Mouse (Mus musculus) embryo, embryonic 11.5 days (tissue): ENCODE measurements around the gene Pax2.
"Not testable (repeated sequence)": the region's sequence is repeated elsewhere in the genome, so short reads cannot be mapped to it uniquely, and the experiment has no call there.

Source experiments
- DNase-seq: peaks from one replicate; pipeline ENCODE4 v3.0.0-alpha.2; 2012; ENCODE audit warnings: low read depth, low spot score

The Pax2 gene

DNA sequence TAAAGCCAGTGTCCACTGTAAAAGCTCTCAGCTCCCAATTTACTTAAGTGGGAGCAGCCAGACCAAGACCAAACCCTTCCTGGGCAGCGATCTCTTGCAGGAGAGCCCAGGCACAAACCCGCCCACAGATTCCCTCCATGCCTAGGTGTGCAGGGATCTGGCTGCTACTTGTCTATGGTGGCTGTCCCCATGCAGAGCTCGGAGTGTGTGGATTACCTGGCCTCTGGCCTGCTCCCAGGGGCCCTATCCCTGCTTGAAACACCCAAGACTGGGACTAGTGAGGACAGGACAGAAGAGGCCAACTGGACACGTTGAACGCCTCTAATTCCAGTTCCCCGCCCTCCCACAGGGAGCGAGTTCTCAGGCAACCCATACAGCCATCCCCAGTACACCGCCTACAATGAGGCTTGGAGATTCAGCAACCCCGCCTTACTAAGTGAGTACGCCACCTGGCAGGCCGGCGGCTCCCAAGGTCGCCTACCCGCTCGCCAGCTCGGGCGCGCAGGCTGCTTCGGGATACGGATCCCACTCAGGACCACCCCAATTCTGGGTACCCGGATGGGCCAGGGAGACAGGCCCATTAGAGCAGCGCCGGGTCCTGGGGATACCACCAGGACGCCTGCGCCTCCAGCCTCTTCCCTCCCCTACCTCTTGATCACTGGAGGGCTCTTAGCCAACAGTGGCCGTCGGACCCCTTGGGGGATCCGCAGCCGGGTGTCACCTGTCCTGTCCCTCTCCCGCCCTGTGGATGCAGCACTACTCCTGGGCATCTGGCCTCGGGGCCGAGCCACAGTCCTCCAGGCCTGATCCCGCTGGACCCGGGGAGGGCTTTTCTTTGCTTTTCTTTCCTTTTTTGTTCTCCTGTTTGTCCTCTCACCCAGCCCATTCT, 79.4 kb downstream of the Pax2 start:
- no peak for DNase-seq

DNA sequence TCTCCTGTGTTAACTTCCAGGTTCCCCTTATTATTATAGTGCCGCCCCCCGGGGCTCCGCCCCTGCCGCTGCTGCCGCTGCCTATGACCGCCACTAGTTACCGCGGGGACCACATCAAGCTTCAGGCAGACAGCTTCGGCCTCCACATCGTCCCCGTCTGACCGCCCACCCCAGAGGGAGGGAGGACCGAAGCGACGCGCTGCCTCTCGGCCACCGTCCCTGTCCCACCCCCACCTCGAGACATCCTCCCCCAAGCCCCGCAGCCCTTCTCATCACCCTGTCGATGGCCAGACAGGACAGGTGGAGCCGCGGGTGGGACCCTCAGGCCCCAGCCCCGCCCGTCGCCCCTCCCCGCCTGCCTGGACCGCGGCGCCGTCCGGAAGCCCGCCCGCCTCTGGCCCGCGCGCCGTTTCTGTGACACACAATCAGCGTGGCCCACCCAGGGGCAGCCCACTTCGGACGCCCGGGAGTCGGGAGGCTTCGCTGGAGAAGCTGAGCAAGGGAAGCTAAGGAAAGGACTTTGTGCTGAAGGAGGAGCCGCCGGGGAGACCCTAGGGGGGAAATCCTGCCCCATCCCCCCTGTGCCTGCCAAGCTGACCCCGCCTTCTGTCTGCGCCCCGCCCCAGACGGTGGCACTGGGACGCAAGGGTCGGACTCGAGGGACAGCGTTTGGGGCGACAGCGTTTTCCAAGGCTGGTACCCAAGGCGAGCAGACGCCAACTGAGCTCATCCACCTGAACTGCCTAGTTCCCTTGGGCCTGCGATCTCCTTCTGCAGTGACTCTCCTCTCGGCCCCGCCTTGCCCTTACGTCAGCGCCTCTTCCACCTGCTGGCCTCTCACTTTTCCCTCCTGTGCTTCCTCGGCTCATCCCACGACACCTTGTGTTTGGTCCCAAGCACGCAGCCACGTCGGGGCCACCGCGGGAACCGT, 80.4 kb downstream of the Pax2 start:
- DNase-seq, result no peak

DNA sequence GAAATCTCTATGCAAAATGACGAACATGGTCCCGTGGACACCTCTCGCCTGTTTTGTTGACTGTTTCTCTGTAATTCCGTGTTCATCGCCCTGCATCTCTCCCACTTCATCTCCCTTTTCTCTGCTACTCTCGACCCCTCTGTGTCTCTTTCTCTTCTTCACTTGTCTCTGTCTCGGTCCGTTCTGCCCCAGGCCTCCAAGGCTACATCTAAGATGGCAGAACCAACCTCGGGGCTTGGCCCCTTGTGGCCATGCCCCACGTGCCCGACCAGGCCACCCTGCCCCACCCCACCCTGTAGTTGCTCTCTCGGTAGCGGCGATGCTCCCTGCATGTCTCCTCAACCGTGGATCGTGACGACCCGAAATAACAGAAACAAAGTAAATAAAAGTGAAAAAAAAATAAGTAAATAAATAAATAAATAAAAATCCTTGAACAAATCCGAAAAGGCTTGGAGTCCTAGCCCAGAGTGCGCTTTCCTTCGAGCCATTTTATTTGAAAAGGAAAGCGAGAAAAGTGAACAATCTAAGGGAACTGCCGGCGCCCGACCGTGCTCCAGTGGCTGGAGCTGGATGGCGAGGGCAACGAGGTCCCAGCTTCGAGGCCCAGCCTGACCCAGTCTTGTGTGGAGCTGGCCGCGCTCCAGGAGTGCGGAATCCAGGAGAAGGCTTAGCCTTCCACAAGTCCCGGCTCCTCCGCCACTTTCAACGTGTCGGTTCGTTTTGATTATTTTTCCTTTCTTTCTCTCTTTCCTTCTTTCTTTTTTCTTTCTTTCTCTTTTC, 81.8 kb downstream of the Pax2 start:
- DNase-seq, result no peak

DNA sequence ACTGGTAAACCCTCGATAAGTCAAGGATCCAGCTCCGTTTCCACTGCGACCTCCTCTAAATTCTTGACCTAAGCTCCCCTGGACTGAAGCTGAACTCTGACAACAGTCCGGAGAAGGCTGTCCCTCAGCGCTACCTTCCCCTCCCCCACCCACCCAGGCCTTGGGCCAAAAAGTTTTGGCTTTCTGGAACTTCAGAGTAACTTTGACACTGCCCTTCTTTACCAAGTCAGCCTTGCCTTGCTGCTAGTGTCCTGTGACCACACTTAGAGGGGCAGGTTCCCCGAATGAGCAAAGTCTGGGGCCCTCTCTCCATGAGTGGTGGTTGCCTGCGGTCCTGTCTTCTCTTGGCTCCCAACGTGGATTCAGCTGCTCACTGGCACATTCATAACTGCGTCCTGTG, 82.5 kb downstream of the Pax2 start:
- DNase-seq, result no peak

DNA sequence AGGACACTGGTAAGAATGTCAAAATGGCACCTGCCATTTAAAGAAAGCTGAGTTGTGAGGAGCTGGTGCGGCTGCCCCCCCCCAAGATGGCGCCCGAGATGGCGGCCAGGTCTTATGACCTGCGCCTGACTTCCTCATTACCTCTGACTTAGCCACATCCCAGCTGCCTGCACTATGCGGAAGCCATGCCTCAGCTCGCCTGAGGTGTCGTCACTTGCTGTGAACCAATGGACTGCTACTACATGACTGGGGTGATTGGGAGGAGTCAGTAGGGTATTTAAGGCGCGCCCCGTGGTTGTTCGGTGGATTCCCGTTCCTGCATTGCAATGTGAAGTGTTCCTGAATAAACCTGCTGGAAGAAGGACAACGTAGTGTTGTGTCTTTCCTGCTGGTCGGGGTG, 86.8 kb downstream of the Pax2 start:
- DNase-seq, result not testable (repeated sequence)

DNA sequence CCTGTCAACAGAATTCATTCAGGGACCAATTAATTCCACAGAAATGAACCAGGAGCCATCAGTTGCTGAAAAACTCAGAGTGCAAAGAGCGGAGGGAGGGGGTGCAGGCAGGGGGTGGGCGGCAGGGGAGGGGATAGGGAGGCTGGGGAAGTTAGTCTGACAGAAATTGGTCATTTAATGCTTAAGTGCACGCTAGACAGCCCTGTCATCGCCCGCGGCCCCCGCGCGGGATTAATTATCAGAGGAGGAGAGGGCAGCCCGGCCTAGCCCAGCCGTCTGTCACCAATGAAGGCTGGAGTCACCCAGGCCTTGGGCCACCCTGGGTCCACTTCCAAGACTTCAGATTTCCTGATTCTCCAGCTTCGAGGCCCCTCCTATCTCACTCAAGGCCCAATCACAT, 93.6 kb downstream of the Pax2 start:
- no peak for DNase-seq

DNA sequence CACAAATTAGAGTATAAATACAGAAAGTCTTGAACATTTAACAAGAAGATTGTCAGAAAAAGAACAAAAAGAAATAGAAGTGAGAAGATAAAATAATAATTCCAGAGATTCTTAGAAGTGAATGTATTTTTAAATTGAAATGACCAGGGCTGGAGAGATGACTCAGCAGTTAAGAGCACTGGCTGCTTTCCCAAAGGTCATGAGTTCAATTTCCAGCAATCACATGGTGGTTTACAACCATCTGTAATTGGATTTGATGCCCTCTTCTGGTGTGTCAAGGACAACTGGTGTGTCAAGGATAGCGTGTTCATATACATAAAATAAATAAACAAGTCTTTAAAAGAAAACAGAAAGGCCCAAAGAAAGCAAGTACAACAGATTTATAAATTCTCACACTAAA, 102.8 kb downstream of the Pax2 start:
- no peak for DNase-seq

DNA sequence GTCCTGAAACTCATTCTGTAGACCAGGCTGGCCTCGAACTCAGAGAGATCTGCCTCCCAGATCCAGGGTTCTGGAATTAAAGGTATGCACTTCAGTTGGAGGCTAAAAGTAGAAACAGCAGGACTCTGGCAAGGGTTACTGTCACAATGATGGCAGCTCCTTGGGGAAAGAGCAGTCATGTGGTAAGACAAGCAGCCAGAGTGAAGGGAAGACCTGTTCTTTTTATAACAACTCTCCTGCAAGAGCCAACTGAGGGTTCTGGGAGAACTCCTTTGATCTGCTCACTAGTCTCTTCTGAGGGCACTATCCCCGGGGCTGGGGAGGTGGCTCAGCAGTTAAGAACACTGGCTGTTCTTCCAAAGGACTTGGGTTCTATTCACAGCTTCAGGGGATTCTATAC, 112.9 kb downstream of the Pax2 start:
- DNase-seq, result no peak

DNA sequence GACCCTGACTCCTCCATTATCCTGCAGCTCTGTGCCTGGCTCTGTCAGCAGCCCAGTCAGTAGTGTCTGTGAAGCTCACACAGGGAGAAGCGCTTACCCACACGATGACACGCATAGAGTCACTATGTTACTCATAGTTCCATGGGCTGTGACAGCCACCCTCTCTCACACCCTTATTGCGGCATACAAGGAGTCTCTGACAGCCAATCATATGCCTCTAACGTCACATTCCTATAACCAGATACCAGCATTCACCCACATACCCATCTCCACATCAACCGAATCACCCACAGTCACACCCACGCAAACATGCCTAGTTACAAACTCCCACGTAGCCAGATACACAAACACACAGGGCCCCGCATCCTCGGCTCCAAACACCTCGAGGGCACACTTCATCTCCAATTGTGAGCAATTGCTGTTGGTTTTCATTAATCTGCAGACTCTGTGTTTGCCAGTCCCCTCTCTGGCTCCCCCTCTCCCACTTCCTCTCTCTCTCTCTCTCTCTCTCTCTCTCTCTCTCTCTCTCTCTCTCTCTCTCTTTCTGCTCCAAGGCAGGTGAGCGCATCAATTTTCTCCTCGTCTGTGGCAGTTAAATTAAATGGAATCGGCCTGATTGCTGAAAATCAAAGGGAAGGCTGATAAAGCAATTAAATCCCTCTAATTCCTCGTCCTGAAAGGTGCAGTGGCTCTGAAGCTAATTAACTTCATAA, 118.5 kb downstream of the Pax2 start:
- DNase-seq, result no peak

DNA sequence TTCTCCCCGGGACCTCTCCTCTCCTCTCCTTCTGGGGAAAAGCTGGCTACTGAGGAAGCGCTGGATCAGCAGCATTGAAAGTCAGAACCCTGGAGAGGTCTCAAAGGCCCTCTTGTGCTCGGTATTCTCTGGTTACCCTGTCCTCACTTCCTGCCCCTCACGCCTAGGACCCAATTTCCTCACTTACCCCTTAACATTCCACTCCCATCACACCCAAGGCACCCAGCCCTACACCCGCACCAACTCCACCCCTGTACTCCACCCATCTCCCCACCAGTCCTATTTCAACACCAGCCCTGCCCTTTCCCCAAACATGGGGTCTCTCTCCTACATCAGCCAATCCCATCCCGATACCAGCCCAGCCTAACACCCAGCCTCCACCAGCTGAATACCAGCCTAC, 119.1 kb downstream of the Pax2 start:
- no peak for DNase-seq

DNA sequence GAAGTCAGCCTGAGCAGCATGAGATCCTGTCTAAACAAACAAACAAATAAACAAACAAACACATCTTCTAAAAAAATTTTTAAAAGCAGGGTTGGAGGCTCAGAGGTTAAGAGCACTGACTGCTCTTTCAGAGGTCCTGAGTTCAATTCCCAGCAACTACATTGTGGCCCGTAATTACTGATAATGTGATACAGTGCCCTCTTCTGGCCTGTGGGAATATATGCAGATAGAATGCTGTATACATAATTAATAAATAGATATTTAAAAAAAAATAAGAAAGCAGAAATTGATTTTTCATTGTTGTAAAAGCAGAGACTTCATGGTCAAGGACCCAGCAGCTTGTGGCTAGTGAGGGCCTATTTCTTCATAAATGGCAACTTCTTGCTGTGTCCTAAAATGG, 119.9 kb downstream of the Pax2 start:
- no peak for DNase-seq

DNA sequence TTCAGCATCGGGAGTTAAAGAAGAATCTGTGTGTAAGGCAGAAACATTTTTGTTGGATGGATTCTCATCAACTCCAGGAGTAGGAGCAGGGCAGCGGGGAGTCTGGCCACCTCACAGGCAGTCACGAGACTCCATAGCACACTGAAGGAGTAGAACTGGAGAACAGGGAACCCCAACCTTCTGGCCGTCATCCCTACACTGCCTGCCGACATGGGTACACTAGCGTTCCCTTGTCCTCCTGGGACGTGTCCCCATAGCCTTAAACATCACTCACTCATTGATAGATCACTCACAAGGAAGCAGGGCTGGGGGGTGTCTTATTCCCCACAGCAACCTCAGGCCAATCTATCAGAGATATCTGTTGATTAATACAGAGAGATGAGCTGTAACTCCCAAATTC, 120.7 kb downstream of the Pax2 start:
- no peak for DNase-seq

DNA sequence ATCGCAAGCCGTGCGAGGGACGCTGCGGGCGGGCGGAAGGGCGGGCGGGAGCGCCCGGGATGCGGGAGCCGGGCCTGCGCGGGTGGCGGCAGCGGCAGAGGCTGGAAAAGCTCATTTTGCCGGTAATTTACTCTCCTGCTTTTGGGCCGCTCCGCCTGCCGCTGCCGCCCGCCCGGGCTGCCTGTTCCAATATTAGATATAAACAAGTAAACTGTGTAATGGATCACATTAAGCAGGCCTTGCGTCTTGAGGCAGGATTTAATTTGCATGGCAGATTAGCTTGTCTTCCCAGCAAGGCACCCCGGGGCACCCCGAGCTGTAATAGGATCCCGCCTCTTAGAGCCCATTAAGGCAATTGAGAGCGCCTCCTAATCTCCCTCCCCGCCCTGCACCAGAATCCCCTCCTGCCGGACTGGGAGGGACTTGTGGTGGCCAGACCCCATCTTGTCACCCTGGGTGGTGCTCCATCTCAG, 126.7 kb downstream of the Pax2 start:
- no peak for DNase-seq

DNA sequence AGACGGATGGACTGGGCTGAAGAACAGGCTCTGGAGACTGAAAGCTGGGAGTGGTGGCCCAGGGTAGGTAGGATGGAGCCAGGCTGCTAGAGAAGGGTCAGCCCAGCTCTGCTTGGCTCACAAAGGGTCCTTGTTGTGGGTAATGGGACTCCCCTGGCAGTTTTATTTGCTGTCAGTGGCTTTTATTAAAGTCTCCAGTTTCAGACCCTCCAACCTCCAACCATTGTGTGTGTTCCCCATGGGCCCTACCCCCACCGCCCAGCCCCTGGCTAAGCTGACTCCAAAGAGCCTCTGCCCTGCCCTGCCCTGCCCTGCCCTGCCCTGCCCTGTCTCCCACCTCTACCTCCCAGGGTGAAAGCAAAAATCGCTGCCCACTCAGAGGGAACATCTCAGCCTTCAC, 128.5 kb downstream of the Pax2 start:
- no peak for DNase-seq

DNA sequence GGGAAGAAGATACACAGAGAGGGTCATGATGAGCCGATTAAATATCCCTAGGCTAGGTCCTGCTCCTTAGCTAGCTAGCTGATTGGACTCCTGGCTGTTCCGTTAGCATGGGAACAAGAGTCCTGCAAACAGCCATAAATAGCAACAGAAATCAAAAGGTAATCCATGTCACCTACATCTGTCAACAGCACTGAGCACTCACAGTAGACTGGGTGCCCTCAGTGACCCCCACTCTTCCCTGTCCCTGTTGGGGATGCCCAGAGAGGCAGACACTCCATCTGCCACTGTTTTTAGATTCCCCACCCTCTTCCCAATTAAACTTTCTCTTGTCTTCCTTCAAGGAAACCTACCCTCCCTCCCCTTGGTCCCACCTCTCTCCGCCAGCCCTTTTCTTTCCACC, 130.6 kb downstream of the Pax2 start:
- no peak for DNase-seq
